Mouse (Mus musculus): ENCODE measurements around the gene Npff. TPM values are rescaled to one million over a fixed set of nuclear protein-coding genes. Genes with fewer than 3 reads are reported as not detected.

The Npff gene
- polyA plus RNA-seq, 1 experiment from 2014 or later = 1.1 TPM

- peaks cover 20% of the 10 kb centered on the region for H3K36me3 ChIP-seq (ENCODE audit: control insufficient read depth, insufficient read depth, low read length)
- H3K9me3 ChIP-seq (ENCODE audit: control insufficient read depth, low read length) = no peaks in the 10 kb centered on the region
- no peak overlapping the region for H3K4me2 ChIP-seq (replicated peaks; ENCODE audit: low read depth)
- TF ChIP-seq CTCF (IDR thresholded peaks at IDR 0.05; ENCODE audit: low read depth) = no peak
- TF ChIP-seq EP300 (optimal IDR thresholded peaks at IDR 0.05) = no peak
- H3K4me3 ChIP-seq (ENCODE audit: low read depth, low read length) = no peak overlapping the region
- DNase-seq (ENCODE audit: low spot score) = no peak
- H3K27ac ChIP-seq (replicated peaks) = no peak overlapping the region
- 89% methylated on average over 4 of the region's 4 CpGs for WGBS
- no peaks in the 10 kb centered on the region for H3K4me1 ChIP-seq (replicated peaks; ENCODE audit: control insufficient read depth, insufficient read depth)
- H3K27me3 ChIP-seq (ENCODE audit: control insufficient read depth, insufficient read depth, low read length) = no peaks in the 10 kb centered on the region
- ATAC-seq (ENCODE audit: low FRiP score, low TSS enrichment) = no peak
- H3K9ac ChIP-seq (ENCODE audit: low read length) = no peak overlapping the region
These were observed 20.1 kb upstream of the Npff start for GRCm38 (mm10) chr15:102544801-102545200.

GRCm38 (mm10) chr15:102533926-102534325, 9.2 kb upstream of the Npff start:
- WGBS = 87% methylated on average over 7 of the region's 7 CpGs
- Histone ChIP-seq H3K36me3 (ENCODE audit: control insufficient read depth, insufficient read depth, low read length) (peaks cover 39% of the 10 kb centered on the region), H3K27me3 (ENCODE audit: control insufficient read depth, insufficient read depth, low read length) (no peaks in the 10 kb centered on the region), H3K9me3 (ENCODE audit: control insufficient read depth, low read length) (no peaks in the 10 kb centered on the region), H3K4me1 (replicated peaks; ENCODE audit: control insufficient read depth, insufficient read depth) (no peaks in the 10 kb centered on the region), H3K4me3 (ENCODE audit: low read depth, low read length) (no peak overlapping the region), H3K27ac (replicated peaks) (no peak overlapping the region), H3K9ac (ENCODE audit: low read length) (no peak overlapping the region), H3K4me2 (replicated peaks; ENCODE audit: low read depth) (no peak overlapping the region)
- TF ChIP-seq EP300 (optimal IDR thresholded peaks at IDR 0.05) = no peak
- TF ChIP-seq CTCF (IDR thresholded peaks at IDR 0.05; ENCODE audit: low read depth) = no peak
- ATAC-seq (ENCODE audit: low FRiP score, low TSS enrichment) (no peak), DNase-seq (ENCODE audit: low spot score) (no peak)

GRCm38 (mm10) chr15:102532106-102532900, 7.6 kb upstream of the Npff start:
- DNase-seq (ENCODE audit: low spot score) = no peak
- Histone ChIP-seq H3K4me3 (ENCODE audit: low read depth, low read length) (no peak overlapping the region), H3K4me1 (replicated peaks; ENCODE audit: control insufficient read depth, insufficient read depth) (no peaks in the 10 kb centered on the region), H3K27ac (replicated peaks) (no peak overlapping the region), H3K9ac (ENCODE audit: low read length) (no peak overlapping the region), H3K36me3 (ENCODE audit: control insufficient read depth, insufficient read depth, low read length) (peaks cover 39% of the 10 kb centered on the region), H3K4me2 (replicated peaks; ENCODE audit: low read depth) (no peak overlapping the region), H3K27me3 (ENCODE audit: control insufficient read depth, insufficient read depth, low read length) (no peaks in the 10 kb centered on the region), H3K9me3 (ENCODE audit: control insufficient read depth, low read length) (no peaks in the 10 kb centered on the region)
- WGBS = 89% methylated on average over 3 of the region's 3 CpGs
- TF ChIP-seq EP300 (optimal IDR thresholded peaks at IDR 0.05) (no peak), CTCF (IDR thresholded peaks at IDR 0.05; ENCODE audit: low read depth) (no peak)
- no peak for ATAC-seq (ENCODE audit: low FRiP score, low TSS enrichment)

- no peak overlapping the region for H3K9ac ChIP-seq (ENCODE audit: low read length)
- H3K27me3 ChIP-seq (ENCODE audit: control insufficient read depth, insufficient read depth, low read length) = no peaks in the 10 kb centered on the region
- no peak overlapping the region for H3K4me3 ChIP-seq (ENCODE audit: low read depth, low read length)
- peaks cover 36% of the 10 kb centered on the region for H3K36me3 ChIP-seq (ENCODE audit: control insufficient read depth, insufficient read depth, low read length)
- DNase-seq (ENCODE audit: low spot score) (no peak), ATAC-seq (ENCODE audit: low FRiP score, low TSS enrichment) (no peak)
- H3K27ac ChIP-seq (replicated peaks) = no peak overlapping the region
- no peak overlapping the region for H3K4me2 ChIP-seq (replicated peaks; ENCODE audit: low read depth)
- H3K9me3 ChIP-seq (ENCODE audit: control insufficient read depth, low read length) = no peaks in the 10 kb centered on the region
- no peak for TF ChIP-seq EP300 (optimal IDR thresholded peaks at IDR 0.05)
- TF ChIP-seq CTCF (IDR thresholded peaks at IDR 0.05; ENCODE audit: low read depth) = no peak
- 88% methylated on average over 4 of the region's 4 CpGs for WGBS
- H3K4me1 ChIP-seq (replicated peaks; ENCODE audit: control insufficient read depth, insufficient read depth) = no peaks in the 10 kb centered on the region
These were observed 6.8 kb upstream of the Npff start for GRCm38 (mm10) chr15:102531586-102531985.

- TF ChIP-seq EP300 (optimal IDR thresholded peaks at IDR 0.05) (no peak), CTCF (IDR thresholded peaks at IDR 0.05; ENCODE audit: low read depth) (no peak)
- H3K27me3 ChIP-seq (ENCODE audit: control insufficient read depth, insufficient read depth, low read length) = no peaks in the 10 kb centered on the region
- no peak overlapping the region for H3K4me2 ChIP-seq (replicated peaks; ENCODE audit: low read depth)
- 74% methylated on average over 4 of the region's 4 CpGs for WGBS
- peaks cover 30% of the 10 kb centered on the region for H3K36me3 ChIP-seq (ENCODE audit: control insufficient read depth, insufficient read depth, low read length)
- no peak for DNase-seq (ENCODE audit: low spot score)
- H3K9me3 ChIP-seq (ENCODE audit: control insufficient read depth, low read length) = no peaks in the 10 kb centered on the region
- H3K9ac ChIP-seq (ENCODE audit: low read length) = no peak overlapping the region
- H3K4me1 ChIP-seq (replicated peaks; ENCODE audit: control insufficient read depth, insufficient read depth) = no peaks in the 10 kb centered on the region
- H3K27ac ChIP-seq (replicated peaks) = no peak overlapping the region
- H3K4me3 ChIP-seq (ENCODE audit: low read depth, low read length) = no peak overlapping the region
- no peak for ATAC-seq (ENCODE audit: low FRiP score, low TSS enrichment)
These were observed 5.8 kb upstream of the Npff start for GRCm38 (mm10) chr15:102530566-102530965.

- no peak for DNase-seq (ENCODE audit: low spot score)
- no peak overlapping the region for H3K9ac ChIP-seq (ENCODE audit: low read length)
- TF ChIP-seq EP300 (optimal IDR thresholded peaks at IDR 0.05) = no peak
- no peak for TF ChIP-seq CTCF (IDR thresholded peaks at IDR 0.05; ENCODE audit: low read depth)
- no peak overlapping the region for H3K27ac ChIP-seq (replicated peaks)
- peaks cover 29% of the 10 kb centered on the region for H3K36me3 ChIP-seq (ENCODE audit: control insufficient read depth, insufficient read depth, low read length)
- ATAC-seq (ENCODE audit: low FRiP score, low TSS enrichment) = no peak
- 90% methylated on average over 1 of the region's 1 CpGs for WGBS
- H3K27me3 ChIP-seq (ENCODE audit: control insufficient read depth, insufficient read depth, low read length) = no peaks in the 10 kb centered on the region
- H3K4me1 ChIP-seq (replicated peaks; ENCODE audit: control insufficient read depth, insufficient read depth) = no peaks in the 10 kb centered on the region
- no peaks in the 10 kb centered on the region for H3K9me3 ChIP-seq (ENCODE audit: control insufficient read depth, low read length)
- no peak overlapping the region for H3K4me2 ChIP-seq (replicated peaks; ENCODE audit: low read depth)
- H3K4me3 ChIP-seq (ENCODE audit: low read depth, low read length) = no peak overlapping the region
These were observed 3.7 kb upstream of the Npff start for GRCm38 (mm10) chr15:102528396-102528795.

Data from stomach, postnatal 0 days (tissue).